Mouse (Mus musculus): ENCODE results near the gene Desi1.

GRCm38 (mm10) chr15:81955414-81955813 lies 78.2 kb downstream of the Desi1 start:
- no peak for TF ChIP-seq POLR2A (IDR thresholded peaks at IDR 0.05; ENCODE audit: control insufficient read depth, extremely low read depth, insufficient read depth, low read length, poor library complexity)
- no peak for TF ChIP-seq CTCF (IDR thresholded peaks at IDR 0.05; ENCODE audit: borderline replicate concordance, control insufficient read depth, extremely low read depth, insufficient read depth, low read length, poor library complexity)

All from thymus, adult 2 months (tissue).